Mouse (Mus musculus) testis, adult 10 weeks (tissue): ENCODE measurements around the gene Gm20738. TPM values are rescaled to one million over a fixed set of nuclear protein-coding genes. Genes with fewer than 3 reads are reported as not detected.

Experiments used
- polyA plus RNA-seq: library from polyadenylated mRNA; stranded (reverse); fragments of 350-450 nt; fragmentation: Illumina TruSeq; extraction: RNeasy Lipid Tissue Mini Kit (QIAGEN cat#74804); gene quantifications from one replicate; pipeline ENCODE4 v1.2.3, GENCODE M21; 2014; ENCODE audit warnings: low read depth, low replicate concordance

The Gm20738 gene
- polyA plus RNA-seq, result 4.2 TPM

DNA sequence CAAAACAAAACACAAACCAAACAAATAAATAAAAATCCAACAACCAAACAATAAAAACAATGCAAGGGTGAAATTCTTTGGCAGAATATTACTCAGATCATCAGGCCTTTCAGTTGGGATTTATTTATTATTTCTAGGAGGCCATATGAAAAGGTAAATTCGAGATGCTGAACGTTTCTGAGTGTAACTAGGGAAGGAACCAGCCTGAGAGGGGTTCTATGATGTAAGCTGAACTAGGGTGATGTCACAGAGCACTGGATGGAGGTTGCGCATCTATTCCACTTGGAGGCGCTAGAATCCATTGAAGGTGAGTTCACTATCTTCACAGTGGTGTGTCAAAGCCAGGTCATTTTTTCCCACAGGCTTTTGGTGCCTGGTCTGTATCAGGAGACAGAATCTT, at the start of gene Gm20738:
TSS of gene Gm20738 (plus strand) at position 301 of the 400 bp plus-strand sequence.

